Mouse (Mus musculus): ENCODE results near the gene Uhmk1. TPM values are rescaled to one million over a fixed set of nuclear protein-coding genes. Genes with fewer than 3 reads are reported as not detected.

Uhmk1 gene
- total RNA-seq, 2 experiments from 2014 or later: 72.7 to 75.4 TPM

DNA sequence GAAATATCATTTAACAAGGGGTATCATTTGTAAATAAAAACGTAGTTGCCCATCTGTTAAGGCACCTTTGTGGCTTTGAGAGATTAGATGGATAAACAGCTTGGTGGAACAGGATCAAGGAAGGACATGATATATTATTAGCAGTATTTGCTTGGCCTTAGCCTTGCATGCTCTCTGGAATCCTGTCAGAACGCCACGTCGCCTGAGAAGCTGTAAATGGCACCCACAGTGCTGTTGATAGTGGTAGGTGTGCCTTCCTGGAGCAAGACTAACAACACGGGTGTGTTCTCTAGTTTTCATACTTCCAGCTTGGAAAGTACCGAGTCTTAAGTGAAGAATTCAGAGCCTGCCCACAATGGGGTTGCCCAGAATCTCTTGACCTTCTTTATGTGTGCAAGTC is 39.3 kb downstream of the Uhmk1 start:
- DNase-seq: peak in 1 of 2 experiments; percentile 9

DNA sequence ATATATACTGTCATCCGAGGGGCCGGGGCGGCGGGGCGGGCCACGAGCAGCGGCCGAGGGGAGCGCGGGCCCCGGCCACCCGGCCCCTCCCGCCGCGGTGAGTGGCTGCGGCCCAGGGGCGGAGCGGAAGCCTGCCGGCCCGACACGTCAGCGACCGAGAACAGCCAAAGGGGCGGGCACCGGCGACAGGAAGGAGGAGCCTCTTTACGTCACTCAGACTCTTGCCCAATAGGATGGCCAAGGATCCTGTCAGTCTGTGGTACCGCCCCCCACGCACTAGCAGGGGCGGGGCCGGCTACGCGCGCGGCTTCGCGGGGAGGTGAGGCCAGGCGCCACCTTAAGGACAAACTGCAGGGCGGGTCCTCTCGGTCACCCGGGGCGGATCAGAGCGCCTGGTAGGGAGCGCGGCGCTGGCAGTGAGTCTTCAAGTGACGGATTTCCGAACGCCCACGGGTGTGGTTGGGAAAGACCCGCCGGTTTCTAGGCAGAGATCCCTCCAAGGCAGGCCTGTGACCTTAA is 40.3 kb downstream of the Uhmk1 start, which contains the start of gene Uap1:
Uap1 (minus strand) TSS at position 144 of the 519 bp plus-strand sequence.
- peak; percentile 99 for DNase-seq

DNA sequence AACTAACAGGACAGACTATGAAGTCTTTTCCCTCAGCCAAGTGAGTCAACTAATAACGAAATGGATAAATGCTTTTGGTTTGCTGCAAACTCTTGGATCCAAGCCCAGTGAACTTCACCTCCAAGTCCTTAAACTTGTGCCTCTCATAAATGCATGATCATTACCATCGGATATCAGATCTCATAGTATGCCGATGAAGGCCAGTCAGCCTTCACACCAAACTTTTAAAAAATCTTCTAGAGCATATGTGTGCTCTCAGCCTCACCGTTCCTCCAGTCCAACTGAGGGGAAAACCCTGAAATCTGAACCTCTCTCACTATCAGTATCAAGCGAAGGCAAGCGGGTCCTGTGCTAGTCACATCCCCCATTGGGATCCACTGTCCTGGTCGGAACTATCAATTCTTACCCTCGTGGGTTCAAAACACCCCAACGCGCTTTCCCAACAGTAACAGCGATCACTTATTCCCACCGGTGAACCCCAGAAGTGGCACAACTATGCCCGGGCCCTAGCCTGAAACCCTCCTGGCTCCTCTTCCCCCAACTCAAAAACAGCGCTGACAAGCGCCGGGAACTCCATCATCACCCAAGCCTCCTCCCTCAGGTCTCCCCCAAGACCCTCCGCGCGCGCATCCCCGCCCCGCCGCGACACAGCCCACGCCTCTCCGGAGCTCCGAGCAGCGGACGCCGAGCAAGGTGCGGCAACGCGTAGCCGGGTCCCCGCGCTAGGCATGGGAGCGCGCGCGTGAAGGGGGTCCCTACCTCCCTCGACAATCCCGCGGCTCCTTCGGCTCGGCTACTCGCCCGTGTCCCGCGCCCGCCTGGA is 41.0 kb downstream of the Uhmk1 start:
- DNase-seq: peak; percentile 32 to 39

DNA sequence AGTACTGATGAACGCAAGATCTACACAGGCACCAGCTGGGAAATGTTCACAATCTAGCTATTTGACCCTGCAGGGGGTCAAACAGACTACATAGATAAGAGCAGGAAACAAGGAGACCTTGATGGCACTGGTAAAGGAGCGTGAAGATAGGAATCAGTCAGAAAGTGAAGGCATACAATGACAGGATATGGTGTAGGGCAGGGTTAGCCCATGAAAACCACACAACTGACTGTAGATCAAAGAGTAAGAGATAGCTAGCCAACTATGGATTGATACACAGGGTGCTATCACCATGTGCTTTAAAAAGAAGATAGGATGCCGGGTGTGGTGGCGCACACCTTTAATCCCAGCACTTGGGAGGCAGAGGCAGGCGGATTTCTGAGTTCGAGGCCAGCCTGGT is 47.4 kb downstream of the Uhmk1 start:
- DNase-seq: no peak

DNA sequence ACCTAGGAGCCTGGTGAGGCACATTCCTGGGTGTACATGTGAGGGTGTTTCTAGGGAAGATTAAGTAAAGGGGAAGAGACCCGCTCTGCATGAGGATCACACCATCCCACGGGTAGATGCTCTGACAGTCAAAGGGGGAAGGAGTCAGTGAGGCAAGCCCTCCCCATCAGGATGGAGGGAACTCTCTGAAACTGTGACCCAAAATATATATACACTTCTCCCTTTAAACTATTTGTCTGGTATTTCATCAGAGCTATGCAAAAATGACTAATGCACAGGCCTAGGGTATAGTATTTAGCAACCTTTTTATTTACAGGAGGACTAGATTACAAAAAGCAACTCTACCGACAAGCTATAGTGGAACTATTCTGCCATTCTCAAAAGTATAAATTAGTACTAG is 50.3 kb downstream of the Uhmk1 start:
- no peak for DNase-seq

DNA sequence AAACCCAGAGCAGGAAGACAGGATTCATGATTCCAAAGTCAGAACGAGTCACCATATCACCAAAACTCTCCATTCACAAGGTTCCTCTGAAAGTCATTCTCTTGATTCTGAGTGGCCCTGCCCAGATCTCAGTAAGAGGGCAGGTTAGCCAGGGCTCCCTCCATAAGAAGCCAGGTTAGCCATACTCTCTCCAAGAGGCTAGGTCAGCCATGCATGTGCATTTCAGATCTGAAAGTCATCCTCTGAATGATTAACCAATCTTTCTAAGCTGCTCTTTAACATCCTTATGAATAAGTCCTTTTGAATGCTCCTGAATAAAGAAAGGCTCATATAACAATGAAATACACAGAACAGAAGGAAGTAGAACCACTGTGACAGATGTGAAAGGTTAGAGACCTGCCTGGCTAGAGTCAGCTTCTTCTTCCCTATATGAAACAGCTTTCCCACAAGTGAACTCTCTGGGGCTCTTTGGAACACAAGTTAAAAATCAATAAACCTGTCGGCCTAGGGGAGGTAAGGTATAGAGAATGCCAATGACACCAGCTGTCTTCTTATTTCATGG is 51.1 kb downstream of the Uhmk1 start:
- no peak for DNase-seq

DNA sequence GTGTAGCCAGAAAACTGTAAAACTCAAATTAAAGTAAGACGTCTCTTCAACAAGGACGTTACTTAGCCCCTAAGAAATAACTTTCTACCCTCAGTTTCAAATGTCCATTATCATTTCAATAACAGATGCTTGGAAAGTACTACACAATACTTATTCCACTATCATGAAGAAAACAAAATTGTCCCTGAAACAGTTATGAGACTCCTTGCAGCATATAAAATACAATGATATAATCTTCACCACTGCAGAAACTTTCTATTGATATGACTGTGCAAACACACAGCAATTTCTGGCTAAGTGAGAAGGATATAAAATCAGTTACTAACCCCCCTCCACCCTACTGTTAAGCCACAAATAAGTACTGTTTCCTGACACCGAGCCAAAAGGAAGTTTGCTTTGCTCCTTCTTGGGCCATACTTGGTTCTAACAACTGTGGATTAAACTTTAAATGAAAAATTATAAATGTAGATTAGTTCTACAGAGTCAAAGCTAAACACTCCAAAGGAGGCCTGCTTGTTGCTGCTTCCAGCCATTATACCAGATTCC is 51.7 kb downstream of the Uhmk1 start:
- no peak for DNase-seq

DNA sequence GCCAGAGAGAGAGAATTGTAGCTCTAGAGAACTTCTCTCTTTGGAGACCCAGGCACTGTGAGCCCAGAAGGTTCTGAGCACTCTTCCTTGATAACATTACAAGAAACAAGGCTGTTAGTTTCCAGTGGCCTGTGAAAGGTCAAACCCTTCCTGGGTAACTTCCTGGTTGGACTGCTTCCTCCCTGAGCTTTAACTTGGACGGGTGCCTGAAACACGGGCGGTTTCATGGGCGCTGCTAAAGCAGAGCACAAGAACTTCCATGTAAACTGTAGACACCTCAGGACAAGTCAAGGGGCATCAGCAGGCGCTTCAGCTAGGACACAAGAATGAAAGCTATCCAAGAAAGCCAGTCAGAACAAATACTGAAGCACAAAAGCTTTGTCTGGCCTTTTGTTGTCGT is 53.3 kb downstream of the Uhmk1 start:
- peak; percentile 38 to 65 for DNase-seq

DNA sequence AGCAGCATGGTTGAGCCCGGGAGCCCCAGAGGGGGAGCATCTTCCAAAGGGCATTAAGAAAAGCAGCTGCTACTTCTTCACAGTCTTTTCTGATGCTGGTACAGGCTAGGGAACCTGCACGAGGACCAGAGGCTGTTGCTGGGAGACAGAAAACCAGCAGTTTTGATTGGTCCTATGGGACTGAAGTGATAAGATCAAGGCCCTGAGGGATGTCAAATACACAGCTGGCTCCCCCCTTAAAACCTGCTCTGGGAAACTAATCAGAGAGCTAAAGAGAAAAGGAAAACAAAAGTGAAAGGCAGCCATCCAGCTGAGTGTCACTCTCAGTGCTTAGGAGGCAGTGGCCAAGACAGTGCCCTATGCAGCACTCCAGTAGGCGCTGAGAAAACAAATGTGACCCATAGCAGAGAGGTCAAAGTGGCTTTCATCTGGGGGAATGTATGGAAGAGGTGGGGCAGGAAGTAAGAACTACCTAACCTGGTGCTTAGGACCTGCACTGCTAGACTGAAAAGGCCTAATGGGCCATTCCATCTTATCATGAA is 54.7 kb downstream of the Uhmk1 start:
- DNase-seq: no peak

DNA sequence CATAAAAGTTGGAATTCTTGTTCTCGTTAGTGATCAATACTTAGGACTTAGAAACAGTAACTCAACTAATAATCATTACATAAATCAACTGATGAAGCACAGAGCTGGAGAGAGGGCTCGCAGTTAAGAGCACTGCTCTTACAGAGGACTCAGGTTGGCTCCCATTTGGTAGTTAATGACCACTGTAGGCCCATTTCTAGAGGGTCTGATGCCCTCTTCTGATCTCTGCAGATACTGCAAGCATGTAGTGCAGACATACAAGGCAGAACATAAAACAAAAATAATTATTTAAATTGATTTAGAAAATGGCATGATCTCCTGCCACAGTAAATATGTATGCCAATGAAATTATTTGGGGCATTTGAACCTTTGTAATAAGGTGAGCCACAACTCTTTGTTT is 55.5 kb downstream of the Uhmk1 start:
- DNase-seq: no peak

DNA sequence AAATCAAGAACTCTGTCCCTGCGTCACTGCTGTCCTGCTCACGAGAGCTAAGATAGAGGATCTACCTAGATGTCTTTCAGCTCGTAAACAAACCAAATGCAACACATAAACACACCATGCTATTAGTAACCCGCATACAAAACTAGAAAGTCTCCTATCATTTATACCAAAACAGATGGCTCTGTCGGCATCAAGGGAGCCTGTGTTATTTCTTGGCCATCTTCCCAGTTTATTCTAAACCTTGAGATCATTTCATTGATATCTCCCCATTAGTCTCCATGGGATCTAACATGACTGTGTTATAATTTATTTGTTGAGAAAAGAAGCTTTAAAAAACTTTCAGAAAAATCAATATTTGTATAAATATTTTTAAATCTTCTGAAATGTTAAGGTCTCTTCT is 59.4 kb downstream of the Uhmk1 start:
- no peak for DNase-seq

DNA sequence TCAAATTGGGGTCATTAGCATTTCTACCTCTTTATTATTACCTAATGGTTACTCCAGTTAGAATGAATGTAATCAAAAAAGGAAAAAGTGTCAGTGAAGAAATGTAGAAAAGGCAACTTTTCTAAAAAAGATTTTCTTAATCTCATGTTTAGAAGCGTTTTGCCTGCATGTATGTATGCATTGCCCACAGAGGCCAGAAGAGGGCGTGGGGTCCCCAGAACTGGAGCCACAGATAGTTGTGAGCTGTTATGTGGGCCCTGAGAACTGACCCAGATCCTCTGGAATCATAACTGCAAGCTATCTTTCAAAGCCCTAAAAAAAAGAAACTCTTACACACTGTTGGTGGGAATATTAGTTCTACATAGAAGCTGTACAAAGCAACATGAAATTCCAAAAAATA is 59.9 kb downstream of the Uhmk1 start:
- no peak for DNase-seq

DNA sequence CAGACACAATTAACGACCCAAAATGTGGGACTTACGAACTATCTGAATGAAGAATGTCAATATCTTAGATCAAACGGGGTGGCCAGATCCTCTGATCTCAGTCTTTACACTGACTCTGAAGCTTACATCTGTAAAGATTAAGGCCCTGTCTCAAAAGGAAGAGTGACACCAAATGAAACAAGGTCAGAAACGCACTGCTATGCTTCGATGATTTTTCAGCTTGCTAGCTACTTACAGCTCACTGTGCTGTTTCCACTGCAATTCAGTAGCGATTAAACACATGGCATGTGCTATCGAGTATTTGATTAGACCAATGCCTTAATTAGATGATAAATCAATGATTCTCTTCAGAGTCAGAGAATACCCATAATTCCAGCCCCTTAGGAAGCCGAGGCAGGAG is 61.2 kb downstream of the Uhmk1 start:
- no peak for DNase-seq

DNA sequence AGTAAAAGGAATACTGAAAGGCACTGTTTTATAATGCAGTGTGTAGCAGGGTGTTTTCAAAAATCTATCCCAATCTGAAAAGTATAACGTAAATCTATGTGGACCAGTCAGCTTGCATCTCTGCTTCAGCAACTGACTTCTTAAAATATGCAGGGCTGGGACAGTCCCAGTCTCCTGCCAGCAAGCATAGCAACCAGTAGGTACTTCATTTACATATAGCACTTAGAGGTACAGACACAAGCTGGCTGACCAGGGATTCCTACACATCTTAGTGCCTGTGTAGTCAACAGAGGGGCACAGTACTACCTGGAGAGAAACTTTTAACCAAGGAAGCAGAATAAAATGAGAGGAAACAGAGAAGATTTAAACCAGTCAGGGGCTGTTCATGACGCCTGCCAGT is 62.6 kb downstream of the Uhmk1 start:
- DNase-seq: no peak

DNA sequence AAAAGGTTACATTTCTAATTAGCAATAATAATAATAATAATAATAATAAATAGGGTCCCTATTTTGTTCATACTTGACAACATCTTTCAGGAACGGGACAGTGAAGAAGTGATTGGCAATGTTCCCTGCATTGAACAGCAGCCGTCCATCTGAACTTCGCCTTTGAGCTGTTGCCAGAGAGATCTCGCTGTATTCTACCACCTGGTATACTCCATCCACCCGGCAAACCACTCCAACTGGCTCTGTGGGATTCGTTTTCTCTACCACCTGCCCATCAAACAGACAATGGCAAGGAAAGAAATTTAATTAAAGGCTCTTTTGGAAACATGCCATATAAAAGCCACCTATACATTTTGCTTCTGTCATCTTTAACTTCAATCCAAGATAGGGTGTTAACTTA is 64.3 kb downstream of the Uhmk1 start:
- DNase-seq: no peak

DNA sequence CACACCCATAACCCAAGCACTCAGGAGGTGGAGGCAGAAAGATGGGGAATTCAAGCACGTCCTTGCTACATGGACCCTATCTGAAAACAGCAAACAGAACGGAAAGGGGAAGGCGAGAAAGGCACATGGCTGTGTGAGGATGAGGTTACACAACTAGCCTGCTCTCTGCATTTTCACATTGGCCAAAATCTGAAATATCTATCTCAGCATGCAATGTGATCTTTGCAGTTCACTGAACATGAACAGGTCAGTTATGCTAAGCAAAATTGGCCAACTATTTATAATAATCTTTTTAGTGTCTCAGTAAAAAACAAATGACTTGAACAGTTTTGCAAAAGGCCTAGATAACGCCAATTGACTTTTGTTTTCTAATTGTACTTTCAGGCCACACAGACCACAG is 65.4 kb downstream of the Uhmk1 start:
- no peak for DNase-seq

DNA sequence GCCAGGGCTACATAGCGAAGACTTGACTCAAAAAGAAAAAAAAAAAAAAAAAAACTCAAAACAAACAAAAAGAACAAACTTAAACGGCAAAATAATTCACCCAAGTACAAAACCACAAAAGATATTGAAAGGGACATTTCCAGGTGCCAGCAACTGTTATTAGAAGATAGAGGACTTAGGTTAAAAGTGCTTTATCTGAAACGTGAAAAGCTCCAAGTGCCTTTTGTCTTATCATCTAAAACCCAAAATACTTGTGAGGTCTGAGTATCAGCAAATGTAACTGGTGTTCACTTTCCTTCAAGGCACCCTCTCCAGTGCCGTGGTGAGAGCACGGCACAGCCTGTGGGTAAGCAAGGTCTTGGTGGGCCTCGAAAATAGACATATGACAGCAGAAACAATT is 66.7 kb downstream of the Uhmk1 start:
- no peak for DNase-seq

DNA sequence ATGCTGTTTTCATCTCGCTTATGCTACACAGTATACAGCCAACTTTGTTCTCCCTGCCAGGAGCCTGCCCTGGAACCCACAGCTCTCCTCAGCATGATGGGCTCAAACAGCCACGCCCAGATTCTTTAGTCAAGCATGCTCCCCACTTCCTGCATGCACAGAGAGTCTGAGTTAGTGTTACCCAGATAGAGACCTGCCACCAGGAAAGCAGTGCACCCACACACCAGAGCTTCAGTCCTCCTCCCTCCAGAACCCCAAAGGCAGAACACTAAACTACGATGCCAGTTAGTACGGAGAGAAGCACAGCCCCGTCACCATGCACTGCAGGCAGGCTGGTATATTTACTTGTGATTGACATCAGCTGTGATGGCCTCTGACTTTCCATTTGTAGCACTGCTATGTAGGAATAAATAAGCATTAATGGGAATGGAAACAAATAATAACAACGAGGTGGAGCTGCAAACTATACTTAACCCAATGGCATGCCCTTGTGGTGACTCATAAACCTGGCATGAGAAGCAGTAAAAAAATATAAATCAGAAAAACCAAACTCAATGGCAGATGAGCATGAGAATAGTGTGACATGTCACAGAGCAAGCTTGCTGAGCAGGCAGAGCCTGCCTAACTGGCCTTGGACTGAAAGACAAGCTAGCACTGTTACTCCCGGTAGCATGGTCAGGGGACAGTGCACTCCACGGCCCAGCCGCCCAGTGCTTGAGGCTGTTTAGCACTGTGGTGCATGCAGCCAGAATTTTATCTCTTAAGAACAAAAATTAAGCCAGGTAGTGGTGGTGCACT is 67.3 kb downstream of the Uhmk1 start:
- DNase-seq: peak; percentile 23 to 27

DNA sequence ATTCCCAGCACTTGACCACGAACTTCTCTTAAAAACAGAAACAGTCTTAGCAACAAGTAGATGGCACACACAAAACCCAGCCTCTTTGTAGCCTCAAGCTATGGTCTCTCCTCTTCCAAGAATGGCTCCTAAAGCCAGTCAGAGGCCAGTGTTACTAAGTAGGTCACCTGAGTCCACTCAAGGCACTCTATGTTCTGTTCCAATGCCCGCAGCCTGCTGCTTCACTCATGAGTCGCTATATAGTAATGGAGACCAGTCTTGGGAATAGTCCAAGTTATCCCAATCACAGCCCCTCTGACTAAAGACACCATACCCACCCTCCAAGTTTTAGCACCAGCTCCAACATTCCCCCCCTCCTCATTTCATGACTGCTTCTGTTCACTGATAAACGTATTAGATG is 69.6 kb downstream of the Uhmk1 start:
- DNase-seq: no peak

All from adrenal gland, postnatal 36 days (tissue).